Mouse (Mus musculus): ENCODE measurements around the gene Ereg. TPM values are rescaled to one million over a fixed set of nuclear protein-coding genes. Genes with fewer than 3 reads are reported as not detected.

Gene Ereg
- polyA plus RNA-seq, 1 experiment = 0.03 TPM

- no peak for TF ChIP-seq CTCF (conservative IDR thresholded peaks at IDR 0.05; ENCODE audit: insufficient read depth, insufficient read length, low read depth, low read length)
- no peak for TF ChIP-seq POLR2A (IDR thresholded peaks at IDR 0.05; ENCODE audit: low read depth, low read length)
- 53% methylated on average over 5 of the region's 5 CpGs for WGBS
- no peak overlapping the region for H3K27ac ChIP-seq (ENCODE audit: insufficient read depth, low read depth, low read length)
These were observed 31.8 kb downstream of the Ereg start for GRCm38 (mm10) chr5:91106248-91106647.

GRCm38 (mm10) chr5:91110023-91110670 lies 35.7 kb downstream of the Ereg start:
- no peak overlapping the region for H3K27ac ChIP-seq (ENCODE audit: insufficient read depth, low read depth, low read length)
- H3K4me1 ChIP-seq (ENCODE audit: control insufficient read depth, insufficient read depth, low read length) = no peaks in the 10 kb centered on the region
- H3K4me3 ChIP-seq (ENCODE audit: insufficient read depth, low read depth, low read length) = no peak overlapping the region
- no peak for TF ChIP-seq POLR2A (IDR thresholded peaks at IDR 0.05; ENCODE audit: low read depth, low read length)
- TF ChIP-seq CTCF (conservative IDR thresholded peaks at IDR 0.05; ENCODE audit: insufficient read depth, insufficient read length, low read depth, low read length) = no peak
- no peaks in the 10 kb centered on the region for H3K27me3 ChIP-seq (replicated peaks; ENCODE audit: control insufficient read depth, insufficient read depth, low read length)
- H3K36me3 ChIP-seq (ENCODE audit: control insufficient read depth, insufficient read depth, low read length) = no peaks in the 10 kb centered on the region
- DNase-seq = no peak
- 79% methylated on average over 6 of the region's 6 CpGs for WGBS

More at GRCm38 (mm10) chr5:91106248-91106647, 31.8 kb downstream of the Ereg start:
- H3K36me3 ChIP-seq (ENCODE audit: control insufficient read depth, insufficient read depth, low read length) = no peaks in the 10 kb centered on the region
- DNase-seq = no peak
- 0 out of 2 replicates have a peak, but pooled peaks cover 2% of the 10 kb centered on the region for H3K4me1 ChIP-seq (ENCODE audit: control insufficient read depth, insufficient read depth, low read length)
- no peaks in the 10 kb centered on the region for H3K27me3 ChIP-seq (replicated peaks; ENCODE audit: control insufficient read depth, insufficient read depth, low read length)
- H3K4me3 ChIP-seq (ENCODE audit: insufficient read depth, low read depth, low read length) = no peak overlapping the region

DNA sequence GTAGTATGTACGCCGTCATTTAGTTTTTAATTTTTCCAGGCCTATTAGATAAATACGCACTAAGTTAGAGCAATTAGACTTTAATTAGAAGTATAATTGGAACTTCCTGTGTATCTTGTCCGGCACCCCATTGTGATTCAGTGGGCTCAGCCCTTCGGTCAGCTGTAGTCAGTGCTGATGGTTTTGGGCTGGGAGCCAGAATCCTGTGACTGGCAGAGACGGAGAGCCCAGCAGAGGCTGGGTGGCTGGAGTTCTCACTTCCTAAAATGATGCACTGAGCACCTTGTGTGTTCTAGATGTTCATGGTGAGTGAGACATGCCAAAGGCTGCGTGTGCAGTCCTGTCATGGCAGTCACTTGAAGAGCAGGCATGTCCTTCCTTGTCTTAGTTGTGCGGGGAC lies 36.6 kb downstream of the Ereg start:
- Histone ChIP-seq H3K4me3 (ENCODE audit: insufficient read depth, low read depth, low read length) (no peak overlapping the region), H3K27me3 (replicated peaks; ENCODE audit: control insufficient read depth, insufficient read depth, low read length) (no peaks in the 10 kb centered on the region), H3K27ac (ENCODE audit: insufficient read depth, low read depth, low read length) (no peak overlapping the region), H3K36me3 (ENCODE audit: control insufficient read depth, insufficient read depth, low read length) (no peaks in the 10 kb centered on the region), H3K4me1 (ENCODE audit: control insufficient read depth, insufficient read depth, low read length) (no peaks in the 10 kb centered on the region)
- DNase-seq = no peak
- TF ChIP-seq CTCF (conservative IDR thresholded peaks at IDR 0.05; ENCODE audit: insufficient read depth, insufficient read length, low read depth, low read length) = no peak
- TF ChIP-seq POLR2A (IDR thresholded peaks at IDR 0.05; ENCODE audit: low read depth, low read length) = no peak
- WGBS = 81% methylated on average over 8 of the region's 8 CpGs

DNA sequence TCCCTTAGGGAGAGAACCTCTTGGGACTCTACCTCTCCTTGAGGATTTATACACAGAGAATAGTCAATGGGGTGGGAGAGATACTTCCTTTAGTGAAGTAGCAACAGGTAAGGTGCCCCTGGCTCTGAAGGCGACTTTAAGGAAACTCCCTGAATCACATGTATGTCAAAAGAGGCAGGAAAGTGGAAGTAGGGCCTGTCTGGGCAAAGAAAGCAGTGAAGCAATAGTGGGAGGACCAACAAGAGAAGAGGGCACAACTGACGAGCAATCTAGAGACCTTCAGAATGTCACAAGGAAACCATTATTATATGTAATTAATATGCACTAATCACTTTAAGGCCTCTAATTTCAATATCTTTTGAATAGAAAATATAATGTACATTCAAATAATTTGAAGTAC lies 39.5 kb downstream of the Ereg start:
- Histone ChIP-seq H3K4me1 (ENCODE audit: control insufficient read depth, insufficient read depth, low read length) (no peaks in the 10 kb centered on the region), H3K4me3 (ENCODE audit: insufficient read depth, low read depth, low read length) (no peak overlapping the region), H3K36me3 (ENCODE audit: control insufficient read depth, insufficient read depth, low read length) (no peaks in the 10 kb centered on the region), H3K27ac (ENCODE audit: insufficient read depth, low read depth, low read length) (no peak overlapping the region), H3K27me3 (replicated peaks; ENCODE audit: control insufficient read depth, insufficient read depth, low read length) (no peaks in the 10 kb centered on the region)
- WGBS = 84% methylated on average over 2 of the region's 2 CpGs
- TF ChIP-seq POLR2A (IDR thresholded peaks at IDR 0.05; ENCODE audit: low read depth, low read length) (no peak), CTCF (conservative IDR thresholded peaks at IDR 0.05; ENCODE audit: insufficient read depth, insufficient read length, low read depth, low read length) (no peak)
- no peak for DNase-seq

DNA sequence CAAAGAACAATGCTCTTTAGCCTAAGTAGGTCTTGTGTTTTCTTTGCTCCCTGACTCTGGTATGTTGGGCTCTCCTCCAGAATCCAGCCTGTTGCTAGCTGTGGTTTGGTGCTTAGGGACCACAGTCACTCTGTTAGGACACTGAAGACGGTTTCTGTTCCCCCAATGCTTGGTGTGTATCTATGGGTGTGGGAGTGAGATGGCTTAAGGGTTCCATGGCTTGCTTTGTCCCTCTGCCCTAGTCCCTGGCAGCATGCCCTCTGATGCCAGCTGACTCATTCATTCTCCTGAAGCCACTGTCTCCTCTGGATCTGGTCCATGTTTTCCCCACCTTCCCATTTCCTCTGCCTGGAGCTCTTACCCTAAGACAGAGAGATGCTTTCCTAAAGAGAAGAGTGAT lies 40.2 kb downstream of the Ereg start:
- H3K4me1 ChIP-seq (ENCODE audit: control insufficient read depth, insufficient read depth, low read length) = no peaks in the 10 kb centered on the region
- 77% methylated on average over 1 of the region's 1 CpGs for WGBS
- no peak for DNase-seq
- TF ChIP-seq POLR2A (IDR thresholded peaks at IDR 0.05; ENCODE audit: low read depth, low read length) (no peak), CTCF (conservative IDR thresholded peaks at IDR 0.05; ENCODE audit: insufficient read depth, insufficient read length, low read depth, low read length) (no peak)
- H3K36me3 ChIP-seq (ENCODE audit: control insufficient read depth, insufficient read depth, low read length) = no peaks in the 10 kb centered on the region
- H3K27me3 ChIP-seq (replicated peaks; ENCODE audit: control insufficient read depth, insufficient read depth, low read length) = no peaks in the 10 kb centered on the region
- no peak overlapping the region for H3K4me3 ChIP-seq (ENCODE audit: insufficient read depth, low read depth, low read length)
- no peak overlapping the region for H3K27ac ChIP-seq (ENCODE audit: insufficient read depth, low read depth, low read length)

DNA sequence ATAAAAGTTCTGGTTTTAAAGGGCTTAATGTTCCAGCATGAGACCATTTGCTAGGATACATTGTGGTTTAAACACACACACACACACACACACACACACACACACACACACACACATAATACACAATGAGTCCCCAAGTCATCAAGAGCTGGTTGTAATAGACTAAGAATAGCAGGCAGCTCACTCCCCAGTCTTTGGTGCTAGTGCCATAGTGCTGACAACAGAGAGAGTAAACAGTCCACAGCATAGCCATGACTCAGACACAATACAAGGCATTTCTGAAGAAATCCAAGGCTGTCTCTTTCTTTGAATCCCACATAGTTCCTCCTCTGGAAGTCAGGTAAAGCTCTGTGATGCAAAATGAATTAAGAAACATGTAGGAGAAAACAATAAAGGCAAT lies 44.2 kb downstream of the Ereg start:
- H3K4me3 ChIP-seq (ENCODE audit: insufficient read depth, low read depth, low read length) = no peak overlapping the region
- no peak overlapping the region for H3K27ac ChIP-seq (ENCODE audit: insufficient read depth, low read depth, low read length)
- no peaks in the 10 kb centered on the region for H3K27me3 ChIP-seq (replicated peaks; ENCODE audit: control insufficient read depth, insufficient read depth, low read length)
- TF ChIP-seq POLR2A (IDR thresholded peaks at IDR 0.05; ENCODE audit: low read depth, low read length) = no peak
- TF ChIP-seq CTCF (conservative IDR thresholded peaks at IDR 0.05; ENCODE audit: insufficient read depth, insufficient read length, low read depth, low read length) = no peak
- no peaks in the 10 kb centered on the region for H3K4me1 ChIP-seq (ENCODE audit: control insufficient read depth, insufficient read depth, low read length)
- no peak for DNase-seq
- H3K36me3 ChIP-seq (ENCODE audit: control insufficient read depth, insufficient read depth, low read length) = no peaks in the 10 kb centered on the region

DNA sequence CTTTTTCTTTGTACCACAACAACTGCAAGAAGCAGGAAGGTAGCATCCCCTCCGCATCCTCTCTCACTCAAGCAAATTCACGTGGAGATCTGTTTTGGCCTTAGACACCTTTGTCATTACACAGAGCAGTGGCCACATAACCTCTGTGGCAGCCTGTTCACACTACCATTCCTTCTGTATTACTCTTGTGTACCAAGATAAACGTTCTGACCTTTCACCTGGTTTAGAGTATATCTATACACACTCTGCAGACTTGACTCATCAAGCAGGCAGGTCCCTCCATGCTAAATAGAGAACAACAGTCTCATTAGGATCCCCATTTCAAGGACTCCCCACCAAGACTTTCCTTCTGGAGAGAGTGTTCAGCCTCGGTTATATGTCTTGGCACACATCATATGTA lies 49.0 kb downstream of the Ereg start:
- Histone ChIP-seq H3K27me3 (replicated peaks; ENCODE audit: control insufficient read depth, insufficient read depth, low read length) (no peaks in the 10 kb centered on the region), H3K4me1 (ENCODE audit: control insufficient read depth, insufficient read depth, low read length) (no peaks in the 10 kb centered on the region), H3K36me3 (ENCODE audit: control insufficient read depth, insufficient read depth, low read length) (no peaks in the 10 kb centered on the region), H3K27ac (ENCODE audit: insufficient read depth, low read depth, low read length) (no peak overlapping the region), H3K4me3 (ENCODE audit: insufficient read depth, low read depth, low read length) (no peak overlapping the region)
- WGBS = 71% methylated on average over 4 of the region's 4 CpGs
- TF ChIP-seq CTCF (conservative IDR thresholded peaks at IDR 0.05; ENCODE audit: insufficient read depth, insufficient read length, low read depth, low read length) = no peak
- TF ChIP-seq POLR2A (IDR thresholded peaks at IDR 0.05; ENCODE audit: low read depth, low read length) = no peak
- DNase-seq = no peak
